Mouse (Mus musculus): ENCODE data around the gene Gm4297. TPM values are rescaled to one million over a fixed set of nuclear protein-coding genes. Genes with fewer than 3 reads are reported as not detected.
"Not testable (repeated sequence)": the region's sequence is repeated elsewhere in the genome, so short reads cannot be mapped to it uniquely, and the experiment has no call there.

The Gm4297 gene
- total RNA-seq (2021) (not detected), polyA plus RNA-seq (2012; rRNA removed) (not detected in 2 replicates)
- long read RNA-seq = 0 reads

GRCm38 (mm10) chrX:24574795-24575194, at the start of gene Gm4297:
TSS of gene Gm4297 (minus strand) at chrX:24574895.
- DNase-seq; H3K27me3 ChIP-seq (ENCODE audit: control insufficient read depth, insufficient read depth, low read length); H3K4me1 ChIP-seq (ENCODE audit: control insufficient read depth, insufficient read depth, low read length); H3K36me3 ChIP-seq (ENCODE audit: control insufficient read depth, insufficient read depth, low read length); H3K4me3 ChIP-seq; H3K9ac ChIP-seq (ENCODE audit: low read depth, low read length); H3K79me2 ChIP-seq (replicated peaks; ENCODE audit: control insufficient read depth, insufficient read depth, low read length); intact Hi-C loops (cut with DNase I); H3K27ac ChIP-seq: not testable (repeated sequence)
- 65% methylated on average over 4 of the region's 4 CpGs for WGBS

Small RNA genes within 50 kb of the gene (microRNA-seq; reads per million reads assigned to microRNA genes)
- gene Gm27839 = 0 reads per million in 2 experiments
- gene Gm27910 = 0 reads per million in 2 experiments

Other genes with a start within 250 kb of the Gm4297 start
- not detected for gene Gm5934, start 74.1 kb downstream of the Gm4297 start, total RNA-seq (2021)
- not detected in 2 replicates for gene Gm5934, start 74.1 kb downstream of the Gm4297 start, polyA plus RNA-seq (2012; rRNA removed)
- gene Gm5935, start 200.3 kb upstream of the Gm4297 start, total RNA-seq (2021) = not detected
- gene Gm5935, start 200.3 kb upstream of the Gm4297 start, polyA plus RNA-seq (2012; rRNA removed) = not detected in 2 replicates

Measured in heart, adult 2 months (tissue).